Mouse (Mus musculus): ENCODE data around the gene Zdhhc22.

The Zdhhc22 gene

GRCm38 (mm10) chr12:86932575-86932952 is 57.7 kb downstream of the Zdhhc22 start:
- no peak for DNase-seq

DNA sequence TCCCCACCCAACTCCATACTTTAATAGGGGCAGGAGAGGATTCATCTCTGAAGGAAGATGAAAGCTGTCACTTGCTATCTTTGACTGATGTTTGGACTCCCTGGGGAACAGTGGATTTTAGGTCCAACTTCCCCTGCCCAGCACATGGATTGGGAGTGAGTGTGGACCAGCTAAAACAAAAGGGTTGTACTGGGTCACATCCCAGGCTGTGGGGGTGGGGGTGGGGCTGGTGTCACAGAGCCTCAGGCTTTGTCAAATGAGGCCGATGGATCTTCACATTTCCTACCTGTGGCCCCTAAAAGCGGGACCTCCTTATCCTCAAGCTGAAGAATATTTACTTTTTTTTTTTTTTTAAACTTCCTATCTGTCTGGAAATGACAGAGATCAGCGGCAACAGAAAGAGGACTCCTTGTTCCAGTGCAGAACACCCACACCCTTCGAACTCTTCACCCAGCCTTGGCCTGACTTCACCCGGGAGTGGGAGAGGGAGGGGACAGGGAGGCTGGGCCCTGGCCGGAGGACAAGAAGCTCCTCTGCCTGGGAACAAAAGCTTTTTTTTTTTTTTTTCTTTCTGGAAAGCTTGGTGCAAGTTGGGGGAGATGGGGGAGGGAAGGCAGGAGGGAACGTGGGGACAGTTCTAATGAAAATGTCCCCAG is 58.2 kb downstream of the Zdhhc22 start:
- DNase-seq: peak in 1 of 2 experiments; percentile 19

GRCm38 (mm10) chr12:86930934-86931729 is 59.1 kb downstream of the Zdhhc22 start:
- no peak for DNase-seq

Data from spleen, adult 18-20 months (tissue).